In the genomic region with DNA sequence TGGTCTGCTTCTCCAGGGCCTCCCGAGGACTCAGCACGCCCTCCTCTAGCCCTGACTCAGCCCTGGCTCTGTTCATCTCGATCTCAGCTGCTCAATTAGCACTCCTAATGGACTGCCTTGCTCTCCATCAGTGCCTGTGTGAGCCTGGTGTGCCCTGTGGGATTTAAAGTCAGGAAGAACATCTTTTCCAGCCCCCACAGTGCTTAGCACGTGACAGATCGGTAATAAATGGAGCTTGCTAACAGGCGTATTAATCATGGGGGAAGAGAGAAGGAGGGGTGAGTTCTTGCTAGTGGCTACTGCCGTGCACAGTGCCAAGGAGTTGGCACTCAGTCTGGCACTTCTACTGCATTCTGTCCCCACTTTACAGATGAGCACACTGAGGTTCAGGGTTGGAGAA, we compare ENCODE assay signal across 10 mouse cellular contexts. TPM values are rescaled to one million over a fixed set of nuclear protein-coding genes. Genes with fewer than 3 reads are reported as not detected.
DNase-seq lines count a peak whose midpoint lies in the region; ATAC-seq lines count a peak whose summit lies in the region.
"Had no signal": no experiment of that assay in that cellular context is flagged by ENCODE, and none has a peak within 500 bp of the region (broad histone marks: within the 10 kb centered on the region; RNA-seq: fewer than 3 reads in every experiment).

No protein-coding gene starts in this region.

- no peak overlapping the region for H3K4me3 ChIP-seq in forebrain, embryonic 14.5 days (ENCODE audit: low read depth, low read length)
- no peak overlapping the region for H3K4me3 ChIP-seq in intestine, embryonic 16.5 days (ENCODE audit: low read length)

- no peak for ATAC-seq in forebrain, embryonic 14.5 days
- ATAC-seq in intestine, embryonic 16.5 days = peak; percentile 15; the same call in 1 of the 2 replicates
- ATAC-seq in erythroblast, adult 5-6 weeks (replicated peaks; ENCODE audit: low FRiP score, poor library complexity, severe bottlenecking) = no peak

- H3K27me3 ChIP-seq in forebrain, embryonic 14.5 days (replicated peaks; ENCODE audit: control insufficient read depth, insufficient read depth, low read length) = no peaks in the 10 kb centered on the region
- no peaks in the 10 kb centered on the region for H3K27me3 ChIP-seq in intestine, embryonic 16.5 days (replicated peaks; ENCODE audit: control insufficient read depth, insufficient read depth, low read length)

- DNase-seq in embryo, embryonic 10 days (ENCODE audit: low spot score) = peak; percentile 38
- DNase-seq in embryo, embryonic 9.5 days (ENCODE audit: extremely low spot score) = no peak
- DNase-seq in MN1 (ENCODE audit: low spot score) = peak; percentile 56
- no peak for DNase-seq in forebrain, embryonic 14.5 days (ENCODE audit: low spot score)
- no peak for DNase-seq in right cerebral cortex, postnatal 36 days (ENCODE audit: low spot score in 2 of 2)
- DNase-seq in heart, adult 11 months = no peak
- DNase-seq: left cerebral cortex, postnatal 4 days; right cerebral cortex, postnatal 25 days had no signal

- H3K9ac ChIP-seq in forebrain, embryonic 14.5 days (ENCODE audit: low read length) = no peak overlapping the region
- H3K9ac ChIP-seq in intestine, embryonic 16.5 days (ENCODE audit: low read depth, low read length) = no peak overlapping the region

- WGBS in forebrain, embryonic 14.5 days = 52% methylated on average over 7 of the region's 7 CpGs
- WGBS in intestine, embryonic 16.5 days = 35% methylated on average over 7 of the region's 7 CpGs

- peaks cover 14% of the 10 kb centered on the region for H3K4me1 ChIP-seq in forebrain, embryonic 14.5 days (ENCODE audit: control insufficient read depth, insufficient read depth, low read length)
- H3K4me1 ChIP-seq in intestine, embryonic 16.5 days (ENCODE audit: control insufficient read depth, insufficient read depth, low read length) = peaks cover 3% of the 10 kb centered on the region

- no peaks in the 10 kb centered on the region for H3K36me3 ChIP-seq in forebrain, embryonic 14.5 days (ENCODE audit: control insufficient read depth, insufficient read depth, low read length)
- H3K36me3 ChIP-seq in intestine, embryonic 16.5 days (ENCODE audit: control insufficient read depth, insufficient read depth, low read length) = no peaks in the 10 kb centered on the region

- no peaks in the 10 kb centered on the region for H3K9me3 ChIP-seq in forebrain, embryonic 14.5 days (replicated peaks; ENCODE audit: control insufficient read depth, low read length)
- no peaks in the 10 kb centered on the region for H3K9me3 ChIP-seq in intestine, embryonic 16.5 days (ENCODE audit: control insufficient read depth, low read length)

- 0 out of 2 replicates have a peak overlapping the region, but pooled peaks have one; percentile 21 for H3K27ac ChIP-seq in forebrain, embryonic 14.5 days (ENCODE audit: low read depth, low read length)
- H3K27ac ChIP-seq in intestine, embryonic 16.5 days (ENCODE audit: low read length) = no peak overlapping the region

- no peak overlapping the region for H3K4me2 ChIP-seq in forebrain, embryonic 14.5 days (ENCODE audit: low read length)
- H3K4me2 ChIP-seq in intestine, embryonic 16.5 days (ENCODE audit: low read depth, low read length) = no peak overlapping the region

RNA-seq across cellular contexts. Expression of gene Kcnj11, which starts 27.6 kb away (rescaled TPM):
- 2.7 and 3.0 TPM in 2 replicates for polyA plus RNA-seq in forebrain, embryonic 14.5 days (2014; fragmentation: Nextera tagmentation; extraction: Ambion mirVana)
- 0.55 and 0.65 TPM in 2 replicates for polyA plus RNA-seq in intestine, embryonic 16.5 days (2015; fragmentation: Nextera tagmentation; extraction: Ambion mirVana)
- not detected in 2 replicates for total RNA-seq in erythroblast, adult 5-6 weeks (2015; ENCODE audit: low replicate concordance)
- not detected in 2 replicates for total RNA-seq in erythroblast, adult 5-6 weeks (2017; ENCODE audit: low replicate concordance)

RNA-seq across cellular contexts. Expression of gene Abcc8, which starts 51.6 kb away (rescaled TPM):
- 14.1 and 18.8 TPM in 2 replicates for polyA plus RNA-seq in forebrain, embryonic 14.5 days (2014; fragmentation: Nextera tagmentation; extraction: Ambion mirVana)
- polyA plus RNA-seq in intestine, embryonic 16.5 days (2015; fragmentation: Nextera tagmentation; extraction: Ambion mirVana) = 4.8 and 6.2 TPM in 2 replicates
- total RNA-seq in erythroblast, adult 5-6 weeks (2015; ENCODE audit: low replicate concordance) = not detected in 2 replicates
- not detected in 2 replicates for total RNA-seq in erythroblast, adult 5-6 weeks (2017; ENCODE audit: low replicate concordance)

Comparison
In these comparisons a context has a peak if more than half of its experiments do, and no peak if none do; other contexts are left out.
1. DNase-seq: peak in embryo, embryonic 10 days (single experiment) and MN1 (single experiment); none in embryo, embryonic 9.5 days (single experiment), forebrain, embryonic 14.5 days (single experiment), right cerebral cortex, postnatal 36 days (0 of 2) and heart, adult 11 months (single experiment).